Mouse (Mus musculus): ENCODE results near the gene Supt6.

GRCm38 (mm10) chr11:78289146-78289763, 43.5 kb upstream of the Supt6 start:
- TF ChIP-seq POLR2A (IDR thresholded peaks at IDR 0.05; ENCODE audit: extremely low read depth, insufficient read depth, low read length) (no peak), CTCF (IDR thresholded peaks at IDR 0.05; ENCODE audit: low read depth, low read length) (no peak)

Data from liver, adult 2 months (tissue).